Mouse (Mus musculus) layer of hippocampus, postnatal 10 days (tissue): Measurements from ENCODE around the gene Slc16a1. TPM values are rescaled to one million over a fixed set of nuclear protein-coding genes. Genes with fewer than 3 reads are reported as not detected.
"Not testable (repeated sequence)": the region's sequence is repeated elsewhere in the genome, so short reads cannot be mapped to it uniquely, and the experiment has no call there.

Experiments
- DNase-seq, 2 experiments: peaks; one replicate each; pipeline ENCODE4 v3.0.0; 2021; ENCODE audit warnings: low spot score in 2 of 2
- total RNA-seq, 2 experiments: library from RNA; stranded (reverse); gene quantifications; 2 replicates each; pipeline ENCODE4 v1.2.3; 2021

The Slc16a1 gene
- total RNA-seq, 2 experiments from 2014 or later: 76.3 to 82.4 TPM

- DNase-seq: no peak
Measured at GRCm38 (mm10) chr3:104673642-104674328, 35.3 kb downstream of the Slc16a1 start.

GRCm38 (mm10) chr3:104674329-104675220, 36.1 kb downstream of the Slc16a1 start:
- DNase-seq: no peak

- DNase-seq: peak; percentile 64 to 79
Measured at GRCm38 (mm10) chr3:104675258-104675851, 36.9 kb downstream of the Slc16a1 start.

- no peak for DNase-seq
Measured at GRCm38 (mm10) chr3:104677781-104678180, 39.3 kb downstream of the Slc16a1 start.

- no peak for DNase-seq
Measured at GRCm38 (mm10) chr3:104678826-104679225, 40.4 kb downstream of the Slc16a1 start.

- peak; percentile 63 to 76 for DNase-seq
Measured at GRCm38 (mm10) chr3:104682671-104683504, 44.4 kb downstream of the Slc16a1 start.

- peak; percentile 73 to 78 for DNase-seq
Measured at GRCm38 (mm10) chr3:104700751-104701335, 62.4 kb downstream of the Slc16a1 start.

- DNase-seq: no peak
Measured at GRCm38 (mm10) chr3:104701761-104702160, 63.3 kb downstream of the Slc16a1 start.

- DNase-seq: no peak
Measured at GRCm38 (mm10) chr3:104703941-104704340, 65.5 kb downstream of the Slc16a1 start.

- DNase-seq: no peak
Measured at GRCm38 (mm10) chr3:104706446-104706845, 68.0 kb downstream of the Slc16a1 start.

GRCm38 (mm10) chr3:104706951-104707771, 68.7 kb downstream of the Slc16a1 start:
- DNase-seq: not testable (repeated sequence)

GRCm38 (mm10) chr3:104707772-104708144, 69.3 kb downstream of the Slc16a1 start:
- DNase-seq: not testable (repeated sequence)

Other genes starting within 250 kb of the Slc16a1 start
- gene Lrig2, start 126.8 kb upstream of the Slc16a1 start, total RNA-seq: 10 to 100 TPM; 30.4 to 31.8 TPM
- 1 to 10 TPM in 1 of 2 experiments, under 1 TPM in 1; 0.76 to 1.0 TPM for gene Ppm1j, start 142.4 kb downstream of the Slc16a1 start, total RNA-seq
- not detected for gene Fam19a3, start 143.2 kb downstream of the Slc16a1 start, total RNA-seq
- gene Rhoc, start 149.7 kb downstream of the Slc16a1 start, total RNA-seq: 10 to 100 TPM; 37.2 to 39.2 TPM
- gene Mov10, start 179.9 kb downstream of the Slc16a1 start, total RNA-seq: 10 to 100 TPM in 1 of 2 experiments, 1 to 10 TPM in 1; 9.1 to 11.4 TPM
- 10 to 100 TPM; 24.4 to 37.5 TPM for gene St7l, start 225.3 kb downstream of the Slc16a1 start, total RNA-seq
- gene Capza1, start 225.8 kb downstream of the Slc16a1 start, total RNA-seq: 10 to 100 TPM; 39.2 to 56.7 TPM